Mouse (Mus musculus) testis, adult 2 months (tissue): ENCODE results near the gene Commd8. TPM values are rescaled to one million over a fixed set of nuclear protein-coding genes. Genes with fewer than 3 reads are reported as not detected.

Source experiments
- H3K27ac ChIP-seq: fragments of 200-500 bp; 2 replicates; pipeline ENCODE4 v1.5.1; 2012; ENCODE audit warnings: low read depth, low read length; ENCODE audit not compliant: control insufficient read depth, insufficient read depth
- H3K27me3 ChIP-seq: fragments of 200-500 bp; 2 replicates; pipeline ENCODE4 v1.6.1; 2012; ENCODE audit warnings: mild to moderate bottlenecking, low read length, moderate library complexity; ENCODE audit not compliant: control insufficient read depth, insufficient read depth
- H3K36me3 ChIP-seq: fragments of 200-500 bp; 2 replicates; pipeline ENCODE4 v1.6.1; 2012; ENCODE audit warnings: mild to moderate bottlenecking, low read length; ENCODE audit not compliant: control insufficient read depth, insufficient read depth
- H3K4me1 ChIP-seq: fragments of 200-500 bp; 2 replicates; pipeline ENCODE4 v1.6.1; 2012; ENCODE audit warnings: low read length; ENCODE audit not compliant: control insufficient read depth, insufficient read depth
- H3K4me3 ChIP-seq: fragments of 200-500 bp; 2 replicates; pipeline ENCODE4 v1.5.1; 2012; ENCODE audit warnings: low read depth, mild to moderate bottlenecking, low read length, moderate library complexity, mixed read lengths; ENCODE audit not compliant: control insufficient read depth
- CTCF ChIP-seq: fragments of 200-500 bp; IDR thresholded peaks from 2 replicates; pipeline ENCODE4 v1.5.1; 2012; ENCODE audit warnings: low read depth, mild to moderate bottlenecking, inconsistent platforms, low read length, moderate library complexity; ENCODE audit not compliant: control insufficient read depth, insufficient read depth, insufficient replicate concordance
- POLR2A ChIP-seq: fragments of 200-500 bp; IDR thresholded peaks from 2 replicates; pipeline ENCODE4 v1.6.1; 2012; ENCODE audit warnings: low read depth, mild to moderate bottlenecking, inconsistent platforms, low read length, moderate library complexity; ENCODE audit not compliant: control insufficient read depth
- polyA plus RNA-seq: library from polyadenylated mRNA; depleted of rRNA; stranded (reverse); fragments of >200 nt; gene quantifications from 2 replicates; pipeline ENCODE4 v1.2.3, GENCODE M21; 2012

Gene Commd8
- polyA plus RNA-seq, 1 experiment: 2.7 TPM

DNA sequence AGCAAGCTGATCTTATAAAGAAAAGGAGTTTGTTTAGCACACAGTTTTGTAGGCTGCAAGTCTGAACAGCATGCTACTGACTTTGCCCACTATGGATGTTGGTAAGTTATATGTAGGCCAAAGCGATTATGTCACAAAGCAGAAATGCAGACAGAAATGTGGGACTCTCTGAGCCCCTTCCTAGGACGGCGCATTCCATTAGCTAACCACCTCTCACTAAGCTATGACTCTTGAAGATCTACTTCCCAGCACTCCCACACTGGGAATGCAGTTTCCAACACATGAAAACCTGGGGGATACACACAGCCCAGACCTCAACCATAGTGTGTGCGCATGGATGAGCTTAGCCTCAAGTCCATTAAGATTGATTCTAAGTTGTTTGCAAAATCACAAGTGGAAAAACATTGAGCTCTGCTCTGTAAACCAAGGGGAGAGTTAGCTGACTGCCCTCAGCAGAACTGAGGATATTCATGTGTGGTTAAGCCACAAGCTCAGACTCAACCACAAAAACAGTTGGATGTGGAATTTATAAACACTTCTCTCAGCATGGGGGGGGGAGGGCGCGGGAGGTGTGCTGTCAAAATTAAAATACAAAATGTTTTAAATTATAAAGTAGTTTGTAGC, 45.5 kb downstream of the Commd8 start:
- no peak overlapping the region for H3K4me3 ChIP-seq
- H3K4me1 ChIP-seq: no peaks in the 10 kb centered on the region
- no peaks in the 10 kb centered on the region for H3K27me3 ChIP-seq
- H3K36me3 ChIP-seq: no peaks in the 10 kb centered on the region
- TF ChIP-seq POLR2A: no peak
- no peak for TF ChIP-seq CTCF
- H3K27ac ChIP-seq: no peak overlapping the region
